9 mouse cellular contexts compared by ENCODE assay signal in genomic region chr7:130182551-130182950, GRCm38 (mm10).
DNase-seq lines count a peak whose midpoint lies in the region; ATAC-seq and TF ChIP-seq lines count a peak whose summit lies in the region.
"Had no signal": no experiment of that assay in that cellular context is flagged by ENCODE, and none has a peak within 500 bp of the region (broad histone marks: within the 10 kb centered on the region; RNA-seq: fewer than 3 reads in every experiment).

No protein-coding gene starts in this region.

- peak overlapping the region; percentile 9; the same call in 1 of the 2 replicates for H3K4me2 ChIP-seq in kidney, postnatal 0 days (ENCODE audit: low read length)
- peak overlapping the region; percentile 36 for H3K4me2 ChIP-seq in hindbrain, embryonic 12.5 days (replicated peaks)

- WGBS in kidney, postnatal 0 days, result 20% methylated on average over 18 of the region's 18 CpGs
- 19% methylated on average over 18 of the region's 18 CpGs for WGBS in hindbrain, embryonic 12.5 days

- no peak for TF ChIP-seq CTCF in kidney, postnatal 0 days (IDR thresholded peaks at IDR 0.05; ENCODE audit: low read depth)

- no peak overlapping the region for H3K27ac ChIP-seq in kidney, postnatal 0 days
- H3K27ac ChIP-seq in hindbrain, embryonic 12.5 days, result 0 out of 2 replicates have a peak overlapping the region, but pooled peaks have one; percentile 40

- H3K4me1 ChIP-seq in kidney, postnatal 0 days (replicated peaks; ENCODE audit: insufficient read depth, low read length), result no peaks in the 10 kb centered on the region
- H3K4me1 ChIP-seq in hindbrain, embryonic 12.5 days, result peaks cover 12% of the 10 kb centered on the region; the same call in 1 of the 2 replicates

- no peak overlapping the region for H3K9ac ChIP-seq in kidney, postnatal 0 days (ENCODE audit: low read depth, low read length)
- H3K9ac ChIP-seq in hindbrain, embryonic 12.5 days, result no peak overlapping the region

- no peak overlapping the region for H3K4me3 ChIP-seq in kidney, postnatal 0 days (replicated peaks; ENCODE audit: low read depth, low read length)
- H3K4me3 ChIP-seq in hindbrain, embryonic 12.5 days, result no peak overlapping the region

- H3K9me3 ChIP-seq in kidney, postnatal 0 days (replicated peaks; ENCODE audit: low read length), result no peaks in the 10 kb centered on the region
- no peaks in the 10 kb centered on the region for H3K9me3 ChIP-seq in hindbrain, embryonic 12.5 days (replicated peaks)

- H3K27me3 ChIP-seq in kidney, postnatal 0 days (ENCODE audit: insufficient read depth, low read length), result no peaks in the 10 kb centered on the region
- no peaks in the 10 kb centered on the region for H3K27me3 ChIP-seq in hindbrain, embryonic 12.5 days

- ATAC-seq in kidney, postnatal 0 days (replicated peaks; ENCODE audit: low FRiP score, low read depth), result no peak
- ATAC-seq in hindbrain, embryonic 12.5 days (ENCODE audit: low FRiP score), result no peak

- H3K36me3 ChIP-seq in kidney, postnatal 0 days (ENCODE audit: insufficient read depth, low read length), result peaks cover 26% of the 10 kb centered on the region
- H3K36me3 ChIP-seq in hindbrain, embryonic 12.5 days, result peaks cover 18% of the 10 kb centered on the region; the same call in 1 of the 2 replicates
- H3K36me3 ChIP-seq: G1E had no signal

- no peak for DNase-seq in kidney, postnatal 0 days (ENCODE audit: low spot score)
- no peak for DNase-seq in kidney, postnatal 25 days
- peak; percentile 64 for DNase-seq in mesoderm, embryonic 11.5 days (ENCODE audit: low read depth, low spot score)
- peak; percentile 80 for DNase-seq in yolk sac, embryonic 10.5 days (ENCODE audit: low spot score)
- no peak for DNase-seq in layer of hippocampus, postnatal 25 days (ENCODE audit: extremely low spot score in 1 of 2, low spot score in 1 of 2)
- no peak for DNase-seq in cerebellum, postnatal 36 days
- DNase-seq: heart, postnatal 4 days had no signal

Comparison
In these comparisons a context has a peak if more than half of its experiments do, and no peak if none do; other contexts are left out.
1. DNase-seq: peak in mesoderm, embryonic 11.5 days (single experiment) and yolk sac, embryonic 10.5 days (single experiment); none in kidney, postnatal 0 days (single experiment), kidney, postnatal 25 days (0 of 2), layer of hippocampus, postnatal 25 days (0 of 2) and cerebellum, postnatal 36 days (0 of 2).